Mouse (Mus musculus) CH12.LX (cell line): Measurements from ENCODE around the gene Msi2. TPM values are rescaled to one million over a fixed set of nuclear protein-coding genes. Genes with fewer than 3 reads are reported as not detected.

Experiments
- DNase-seq: peaks from one replicate; pipeline ENCODE4 v3.0.0-alpha.2; 2013; ENCODE audit errors: extremely low read depth
- H3K27ac ChIP-seq: 2 replicates; pipeline ENCODE4 v1.5.1; 2012; ENCODE audit warnings: low read depth, mild to moderate bottlenecking, control low read depth, moderate library complexity; ENCODE audit not compliant: insufficient read depth
- H3K27me3 ChIP-seq: replicated peaks from 2 replicates; pipeline ENCODE3; 2012; ENCODE audit warnings: inconsistent platforms
- H3K36me3 ChIP-seq, 2 experiments: replicated peaks in 1 of 2; 2 replicates each; pipeline versions ENCODE3 to v1.6.1; 2012; ENCODE audit warnings: inconsistent platforms in 1 of 2, low read length in 1 of 2, mild to moderate bottlenecking in 1 of 2, mixed read lengths in 1 of 2, moderate library complexity in 1 of 2; ENCODE audit not compliant: control insufficient read depth in 1 of 2, insufficient read depth in 1 of 2
- H3K4me1 ChIP-seq, 2 experiments: 2 replicates each; pipeline ENCODE4 v1.6.1; 2012; ENCODE audit warnings: inconsistent platforms in 1 of 2, moderate library complexity in 1 of 2; ENCODE audit not compliant: insufficient read depth in 2 of 2, control insufficient read depth in 1 of 2
- H3K4me2 ChIP-seq: 2 replicates; pipeline ENCODE4 v1.6.1; 2012; ENCODE audit warnings: low read depth, mild to moderate bottlenecking, control low read depth; ENCODE audit not compliant: poor library complexity, insufficient read depth, severe bottlenecking
- H3K4me3 ChIP-seq, 3 experiments: fragments of 150-350 bp in 1 of 3; sonication (generic) in 1 of 3; replicated peaks in 1 of 3; 2 replicates each; pipeline versions ENCODE3 to v1.5.1; 2011 to 2012; ENCODE audit warnings: low read depth in 2 of 3, low read length in 2 of 3, mild to moderate bottlenecking in 2 of 3, moderate library complexity in 2 of 3, control low read depth in 1 of 3, improper control_type of control experiment in 1 of 3, inconsistent platforms in 1 of 3, mixed read lengths in 1 of 3; ENCODE audit not compliant: poor library complexity in 1 of 3
- H3K79me2 ChIP-seq: replicated peaks from 2 replicates; pipeline ENCODE4 v1.6.1; 2012; ENCODE audit warnings: mild to moderate bottlenecking, moderate library complexity; ENCODE audit not compliant: control insufficient read depth, poor library complexity, insufficient read depth, severe bottlenecking; ENCODE audit errors: extremely low read depth
- H3K9ac ChIP-seq: 2 replicates; pipeline ENCODE4 v1.6.1; 2012; ENCODE audit warnings: low read depth, mild to moderate bottlenecking, control low read depth, moderate library complexity; ENCODE audit not compliant: insufficient read depth
- H3K9me3 ChIP-seq: replicated peaks from 2 replicates; pipeline ENCODE3; 2012; ENCODE audit warnings: low read length, inconsistent platforms, mixed read lengths
- BHLHE40 ChIP-seq: IDR thresholded peaks from 2 replicates; pipeline ENCODE4 v1.6.1; 2011; ENCODE audit warnings: mild to moderate bottlenecking, low read depth, low read length, improper control_type of control experiment
- CHD1 ChIP-seq: IDR thresholded peaks from 2 replicates; pipeline ENCODE4 v1.6.1; 2012; ENCODE audit warnings: low read depth, low read length, improper control_type of control experiment, inconsistent platforms
- CTCF ChIP-seq, 2 experiments: IDR thresholded peaks in 1 of 2; conservative IDR thresholded peaks in 1 of 2; 2 replicates each; pipeline ENCODE4 v1.5.1; 2011 to 2012; ENCODE audit warnings: low read depth in 2 of 2, low read length in 2 of 2, improper control_type of control experiment in 1 of 2, inconsistent platforms in 1 of 2, mild to moderate bottlenecking in 1 of 2, moderate library complexity in 1 of 2
- E2F4 ChIP-seq: IDR thresholded peaks from 2 replicates; pipeline ENCODE4 v1.6.1; 2011; ENCODE audit warnings: low read depth, low read length, improper control_type of control experiment; ENCODE audit not compliant: insufficient replicate concordance
- EP300 ChIP-seq: IDR thresholded peaks from 2 replicates; pipeline ENCODE4 v1.6.1; 2011; ENCODE audit warnings: low read length, improper control_type of control experiment
- ETS1 ChIP-seq: conservative IDR thresholded peaks from 2 replicates; pipeline ENCODE4 v1.6.1; 2012; ENCODE audit warnings: low read depth, mild to moderate bottlenecking, inconsistent platforms, low read length, improper control_type of control experiment, moderate library complexity
- GABPA ChIP-seq: IDR thresholded peaks from 2 replicates; pipeline ENCODE4 v1.6.1; 2012; ENCODE audit warnings: low read depth, low read length, improper control_type of control experiment, inconsistent platforms; ENCODE audit not compliant: insufficient replicate concordance
- HCFC1 ChIP-seq: IDR thresholded peaks from 2 replicates; pipeline ENCODE4 v1.6.1; 2012; ENCODE audit warnings: low read depth, mild to moderate bottlenecking, inconsistent platforms, low read length, improper control_type of control experiment
- JUND ChIP-seq: conservative IDR thresholded peaks from 2 replicates; pipeline ENCODE4 v1.6.1; 2011; ENCODE audit warnings: low read depth, low read length, improper control_type of control experiment
- KAT2A ChIP-seq: IDR thresholded peaks from 2 replicates; pipeline ENCODE4 v1.6.1; 2012; ENCODE audit warnings: low read length, improper control_type of control experiment, inconsistent platforms; ENCODE audit not compliant: insufficient replicate concordance
- MAFK ChIP-seq: IDR thresholded peaks from 2 replicates; pipeline ENCODE4 v1.6.1; 2011; ENCODE audit warnings: low read length, improper control_type of control experiment; ENCODE audit not compliant: insufficient replicate concordance
- MEF2A ChIP-seq: IDR thresholded peaks from 2 replicates; pipeline ENCODE4 v1.6.1; 2014; ENCODE audit warnings: low read depth, mild to moderate bottlenecking, inconsistent platforms, low read length, improper control_type of control experiment, borderline replicate concordance
- POLR2AphosphoS2 ChIP-seq: IDR thresholded peaks from 2 replicates; pipeline ENCODE4 v1.6.1; 2011; ENCODE audit warnings: low read depth, low read length, improper control_type of control experiment
- SMC3 ChIP-seq: IDR thresholded peaks from 2 replicates; pipeline ENCODE4 v1.6.1; 2011; ENCODE audit warnings: low read depth, low read length, improper control_type of control experiment
- TBP ChIP-seq: conservative IDR thresholded peaks from 2 replicates; pipeline ENCODE4 v1.6.1; 2011; ENCODE audit warnings: low read depth, low read length, improper control_type of control experiment
- TCF12 ChIP-seq: IDR thresholded peaks from 2 replicates; pipeline ENCODE4 v1.6.1; 2014; ENCODE audit warnings: low read depth, mild to moderate bottlenecking, inconsistent platforms, low read length, improper control_type of control experiment
- USF2 ChIP-seq: conservative IDR thresholded peaks from 2 replicates; pipeline ENCODE4 v1.6.1; 2011; ENCODE audit warnings: low read depth, low read length, improper control_type of control experiment
- ZC3H11A ChIP-seq: IDR thresholded peaks from 2 replicates; pipeline ENCODE4 v1.6.1; 2012; ENCODE audit warnings: low read depth, mild to moderate bottlenecking, inconsistent platforms, low read length, improper control_type of control experiment
- ZMIZ1 ChIP-seq: IDR thresholded peaks from 2 replicates; pipeline ENCODE4 v1.6.1; 2012; ENCODE audit warnings: low read depth, mild to moderate bottlenecking, inconsistent platforms, low read length, improper control_type of control experiment
- ZNF384 ChIP-seq: IDR thresholded peaks from 2 replicates; pipeline ENCODE4 v1.6.1; 2012; ENCODE audit warnings: low read depth, low read length, improper control_type of control experiment, inconsistent platforms
- dilution Hi-C: fragments of 300-500 bp; cut with MboI; formaldehyde crosslinking; loops from 2 replicates; pipeline ENCODE4 v1.14.3; 2020; ENCODE audit warnings: low sequenced_read_pairs; ENCODE audit not compliant: extremely low pct_unique_long_range_greater_than_20kb, extremely low pct_ligation_motif_present
- in situ Hi-C: fragments of 300-500 bp; cut with MboI; formaldehyde crosslinking; loops from 3 replicates; pipeline ENCODE4 v1.14.3; 2019; ENCODE audit warnings: low sequenced_read_pairs, low pct_ligation_motif_present, low pct_unique_long_range_greater_than_20kb, mixed read lengths
- polyA plus RNA-seq: library from polyadenylated mRNA; unstranded; fragments of >175 nt; gene quantifications from 2 replicates; pipeline ENCODE4 v1.2.1, GENCODE M21; 2012; ENCODE audit warnings: low read depth; ENCODE audit not compliant: insufficient read length
- total RNA-seq, 2 experiments: library from RNA; depleted of rRNA; stranded (reverse); fragments of 300-350 nt in 1 of 2; fragments of >200 nt in 1 of 2; gene quantifications; 2 replicates each; pipeline ENCODE4 v1.2.3; 2012 to 2014

Msi2 gene
- total and polyA plus RNA-seq, 3 experiments = 40.3 to 73.1 (median 52.6) TPM

DNA sequence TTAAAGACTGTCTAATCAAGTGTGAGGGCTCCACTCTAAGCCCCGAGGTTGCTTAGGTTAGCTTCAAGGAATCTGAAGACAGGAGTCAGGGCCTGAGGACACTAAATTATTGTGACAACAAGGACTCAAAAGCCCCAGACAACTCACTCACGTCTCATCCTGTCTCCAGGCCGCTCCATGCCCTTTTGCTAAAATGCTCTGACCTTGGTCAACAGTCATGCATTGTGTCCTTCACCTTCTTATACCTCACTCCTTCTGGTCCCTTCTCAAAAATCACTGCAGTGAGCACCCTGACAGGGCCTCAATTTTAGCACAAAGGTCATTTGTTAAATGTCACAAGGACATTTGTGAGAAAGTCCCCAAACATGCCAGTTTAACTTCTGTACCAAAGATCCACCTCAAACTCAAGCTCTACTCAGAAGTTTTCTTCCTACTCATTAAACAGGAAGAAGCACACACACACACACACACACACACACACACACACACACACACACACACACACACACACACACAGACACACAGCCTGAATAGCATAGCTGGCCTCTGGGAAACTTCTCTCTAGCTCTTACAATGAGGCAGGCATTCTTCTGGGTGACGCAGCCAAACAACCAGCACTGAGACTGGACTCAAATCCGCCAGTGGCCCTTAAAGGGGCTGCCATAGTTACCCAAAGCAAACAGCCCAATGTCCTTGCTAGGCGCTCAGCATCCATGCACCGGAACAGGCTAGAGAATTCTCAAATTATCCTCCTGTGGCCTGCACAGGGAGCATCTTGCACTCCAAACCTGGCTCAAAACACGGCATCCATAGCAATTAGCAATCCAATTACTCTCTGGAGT, 178.5 kb downstream of the Msi2 start:
- peaks cover 56 to 92% of the 10 kb centered on the region in 2 experiments for H3K4me1 ChIP-seq
- dilution Hi-C loops = no loop called here
- H3K9ac ChIP-seq = no peak overlapping the region
- no peaks in the 10 kb centered on the region for H3K79me2 ChIP-seq
- in situ Hi-C loops = no loop called here
- no peak overlapping the region for H3K27ac ChIP-seq
- H3K4me2 ChIP-seq = no peak overlapping the region
- peaks cover 0 to 74% of the 10 kb centered on the region in 2 experiments for H3K36me3 ChIP-seq
- no peaks in the 10 kb centered on the region for H3K27me3 ChIP-seq
- no peak overlapping the region for H3K4me3 ChIP-seq
- DNase-seq = no peak
- TF ChIP-seq JUND = no peak
- TF ChIP-seq USF2 = no peak
- no peak for TF ChIP-seq TBP
- TF ChIP-seq KAT2A = no peak
- no peak for TF ChIP-seq CTCF (conservative IDR thresholded peaks at IDR 0.05 in 1 of 2, IDR thresholded peaks at IDR 0.05 in 1 of 2; ENCODE audit: low read depth in 2 of 2, low read length in 2 of 2)
- no peak for TF ChIP-seq POLR2AphosphoS2
- no peak for TF ChIP-seq MEF2A
- TF ChIP-seq GABPA = no peak
- no peak for TF ChIP-seq TCF12
- no peak for TF ChIP-seq MAFK
- TF ChIP-seq HCFC1 = no peak
- no peak for TF ChIP-seq ZMIZ1
- no peak for TF ChIP-seq SMC3
- TF ChIP-seq ETS1 = no peak
- no peak for TF ChIP-seq EP300
- no peak for TF ChIP-seq BHLHE40
- no peak for TF ChIP-seq ZC3H11A
- TF ChIP-seq CHD1 = no peak
- no peak for TF ChIP-seq ZNF384
- no peak for TF ChIP-seq E2F4
- H3K9me3 ChIP-seq = no peaks in the 10 kb centered on the region
